Mouse (Mus musculus) liver, embryonic 13.5 days (tissue): ENCODE results near the gene Irf9. TPM values are rescaled to one million over a fixed set of nuclear protein-coding genes. Genes with fewer than 3 reads are reported as not detected.

Experiments
- ATAC-seq: fragments of 200-750 bp; cut with Nextera tagmentation; 2 replicates; pipeline ENCODE4 v1.8.0; 2017; ENCODE audit warnings: low read depth, mild to moderate bottlenecking, moderate number of reproducible peaks, moderate library complexity
- DNase-seq: peaks from one replicate; pipeline ENCODE4 v3.0.0; 2022
- H3K27ac ChIP-seq: fragments of 300-500 bp; sonication (generic); 2 replicates; pipeline ENCODE4 v1.5.1; 2015; ENCODE audit warnings: moderate library complexity, mild to moderate bottlenecking, inconsistent platforms
- H3K27me3 ChIP-seq: fragments of 300-500 bp; sonication (generic); 2 replicates; pipeline ENCODE4 v1.6.1; 2015; ENCODE audit warnings: mild to moderate bottlenecking, inconsistent platforms
- H3K36me3 ChIP-seq: fragments of 300-500 bp; sonication (generic); 2 replicates; pipeline ENCODE4 v1.6.1; 2015; ENCODE audit warnings: mild to moderate bottlenecking, inconsistent platforms
- H3K4me1 ChIP-seq: fragments of 300-500 bp; sonication (generic); replicated peaks from 2 replicates; pipeline ENCODE4 v1.6.1; 2015; ENCODE audit warnings: inconsistent platforms
- H3K4me2 ChIP-seq: fragments of 300-500 bp; sonication (generic); 2 replicates; pipeline ENCODE4 v1.6.1; 2015; ENCODE audit warnings: inconsistent platforms, mild to moderate bottlenecking, moderate library complexity
- H3K4me3 ChIP-seq: fragments of 300-500 bp; sonication (generic); replicated peaks from 2 replicates; pipeline ENCODE4 v1.5.1; 2015; ENCODE audit warnings: mild to moderate bottlenecking, inconsistent platforms
- H3K9ac ChIP-seq: fragments of 300-500 bp; sonication (generic); 2 replicates; pipeline ENCODE4 v1.6.1; 2015; ENCODE audit warnings: mild to moderate bottlenecking, inconsistent platforms
- H3K9me3 ChIP-seq: fragments of 300-500 bp; sonication (generic); replicated peaks from 2 replicates; pipeline ENCODE4 v1.6.1; 2016; ENCODE audit warnings: inconsistent platforms
- WGBS: fragments of 180-500 bp; shearing (Covaris S2); methylation state at CpG from one replicate; pipeline ENCODE4 v1.1.7; 2015; ENCODE audit not compliant: insufficient replicate concordance; 5-methylcytosine and 5-hydroxymethylcytosine counted together
- polyA plus RNA-seq: library from polyadenylated mRNA; unstranded; fragments of >200 nt; fragmentation: Nextera tagmentation; extraction: Ambion mirVana; gene quantifications from 2 replicates; pipeline ENCODE4 v1.2.1, GENCODE M21; 2015

Irf9 gene
- polyA plus RNA-seq, 1 experiment from 2014 or later: 14.8 TPM

GRCm38 (mm10) chr14:55617822-55618221, 14.5 kb downstream of the Irf9 start, which contains the start of gene Rec8:
Gene Rec8, plus strand, starts transcription at chr14:55618037.
- Histone ChIP-seq H3K4me1 (peaks cover 66% of the 10 kb centered on the region), H3K27ac (peak within 1 kb of the TSS; percentile 59), H3K4me2 (peak within 1 kb of the TSS; percentile 77), H3K9ac (peak within 1 kb of the TSS; percentile 62), H3K27me3 (no peaks in the 10 kb centered on the region), H3K9me3 (no peaks in the 10 kb centered on the region), H3K4me3 (peak within 1 kb of the TSS; percentile 51), H3K36me3 (no peaks in the 10 kb centered on the region)
- DNase-seq (peak; percentile 39), ATAC-seq (peak; percentile 73)
- WGBS: 21% methylated on average over 21 of the region's 21 CpGs

GRCm38 (mm10) chr14:55618486-55619195, 15.3 kb downstream of the Irf9 start:
- peaks cover 57% of the 10 kb centered on the region for H3K4me1 ChIP-seq
- H3K9ac ChIP-seq: peak overlapping the region; percentile 62
- no peaks in the 10 kb centered on the region for H3K27me3 ChIP-seq
- peak overlapping the region; percentile 47 for H3K27ac ChIP-seq
- ATAC-seq (peak; percentile 56), DNase-seq (peak; percentile 66)
- H3K36me3 ChIP-seq: no peaks in the 10 kb centered on the region
- WGBS: 17% methylated on average over 22 of the region's 22 CpGs
- peak overlapping the region; percentile 77 for H3K4me2 ChIP-seq
- H3K9me3 ChIP-seq: no peaks in the 10 kb centered on the region
- peak overlapping the region; percentile 51 for H3K4me3 ChIP-seq

- peaks cover 94% of the 10 kb centered on the region for H3K36me3 ChIP-seq
Observed at GRCm38 (mm10) chr14:55628077-55628827, 24.9 kb downstream of the Irf9 start.

GRCm38 (mm10) chr14:55629312-55629711, 25.9 kb downstream of the Irf9 start:
- 42% methylated on average over 5 of the region's 5 CpGs for WGBS
- Histone ChIP-seq H3K9ac (no peak overlapping the region), H3K27me3 (no peaks in the 10 kb centered on the region), H3K4me2 (no peak overlapping the region), H3K4me1 (peaks cover 22% of the 10 kb centered on the region), H3K27ac (no peak overlapping the region), H3K4me3 (no peak overlapping the region), H3K9me3 (no peaks in the 10 kb centered on the region), H3K36me3 (peaks cover 99% of the 10 kb centered on the region)
- peak; percentile 40 for DNase-seq
- ATAC-seq: no peak

More at GRCm38 (mm10) chr14:55628077-55628827, 24.9 kb downstream of the Irf9 start:
- peak; percentile 55 for ATAC-seq
- Histone ChIP-seq H3K4me3 (no peak overlapping the region), H3K9ac (no peak overlapping the region), H3K4me2 (no peak overlapping the region), H3K4me1 (peaks cover 17% of the 10 kb centered on the region), H3K27me3 (no peaks in the 10 kb centered on the region), H3K27ac (no peak overlapping the region; the same call in 1 of the 2 replicates), H3K9me3 (no peaks in the 10 kb centered on the region)
- no peak for DNase-seq
- 73% methylated on average over 27 of the region's 27 CpGs for WGBS

- H3K9ac ChIP-seq: peak overlapping the region; percentile 76
- peak overlapping the region; percentile 70 for H3K4me3 ChIP-seq
- H3K27ac ChIP-seq: peak overlapping the region; percentile 67
- peak; percentile 39 for ATAC-seq
- no peaks in the 10 kb centered on the region for H3K9me3 ChIP-seq
- peak overlapping the region; percentile 96 for H3K4me2 ChIP-seq
- 3% methylated on average over 23 of the region's 23 CpGs for WGBS
- peaks cover 27% of the 10 kb centered on the region for H3K4me1 ChIP-seq
- H3K27me3 ChIP-seq: no peaks in the 10 kb centered on the region
- DNase-seq: no peak
- peaks cover 83% of the 10 kb centered on the region for H3K36me3 ChIP-seq
Observed at GRCm38 (mm10) chr14:55634874-55635522, 31.6 kb downstream of the Irf9 start.

GRCm38 (mm10) chr14:55635523-55636007, 32.2 kb downstream of the Irf9 start, which contains the start of gene Ipo4:
Gene Ipo4, minus strand, starts transcription at chr14:55635957.
- Histone ChIP-seq H3K4me1 (peaks cover 32% of the 10 kb centered on the region), H3K4me3 (peak within 1 kb of the TSS; percentile 70), H3K9ac (peak within 1 kb of the TSS; percentile 76), H3K27me3 (no peaks in the 10 kb centered on the region), H3K9me3 (no peaks in the 10 kb centered on the region), H3K4me2 (peak within 1 kb of the TSS; percentile 96), H3K36me3 (peaks cover 83% of the 10 kb centered on the region), H3K27ac (peak within 1 kb of the TSS; percentile 67)
- peak; percentile 68 for DNase-seq
- 1% methylated on average over 33 of the region's 33 CpGs for WGBS
- ATAC-seq: peak; percentile 79

- Histone ChIP-seq H3K4me1 (peaks cover 52% of the 10 kb centered on the region), H3K9me3 (no peaks in the 10 kb centered on the region), H3K9ac (no peak within 1 kb of the TSS), H3K36me3 (peaks cover 73% of the 10 kb centered on the region), H3K4me2 (no peak within 1 kb of the TSS), H3K27me3 (no peaks in the 10 kb centered on the region), H3K4me3 (no peak within 1 kb of the TSS), H3K27ac (no peak within 1 kb of the TSS; the same call in 1 of the 2 replicates)
- WGBS: 92% methylated on average over 9 of the region's 9 CpGs
- DNase-seq (no peak), ATAC-seq (no peak)
Observed at GRCm38 (mm10) chr14:55637795-55638194, 34.4 kb downstream of the Irf9 start, which contains the start of gene Gm49378. Gene Gm49378, minus strand, starts transcription at chr14:55637895.

GRCm38 (mm10) chr14:55640816-55641215, 37.4 kb downstream of the Irf9 start:
- Histone ChIP-seq H3K4me3 (no peak overlapping the region), H3K27me3 (no peaks in the 10 kb centered on the region), H3K4me2 (no peak overlapping the region), H3K27ac (no peak overlapping the region), H3K36me3 (peaks cover 59% of the 10 kb centered on the region), H3K4me1 (peaks cover 50% of the 10 kb centered on the region), H3K9ac (no peak overlapping the region), H3K9me3 (no peaks in the 10 kb centered on the region)
- WGBS: 94% methylated on average over 14 of the region's 14 CpGs
- ATAC-seq (no peak), DNase-seq (no peak)

- Histone ChIP-seq H3K27ac (no peak overlapping the region), H3K27me3 (no peaks in the 10 kb centered on the region), H3K9ac (no peak overlapping the region), H3K4me1 (peaks cover 51% of the 10 kb centered on the region), H3K4me2 (peak overlapping the region; percentile 88), H3K4me3 (peak overlapping the region; percentile 86; the same call in 1 of the 2 replicates), H3K9me3 (no peaks in the 10 kb centered on the region), H3K36me3 (peaks cover 59% of the 10 kb centered on the region)
- no peak for ATAC-seq
- 86% methylated on average over 13 of the region's 13 CpGs for WGBS
- DNase-seq: no peak
Observed at GRCm38 (mm10) chr14:55641291-55641690, 37.9 kb downstream of the Irf9 start.

- Histone ChIP-seq H3K9me3 (no peaks in the 10 kb centered on the region), H3K4me2 (peak overlapping the region; percentile 88), H3K27me3 (no peaks in the 10 kb centered on the region), H3K4me1 (peaks cover 53% of the 10 kb centered on the region), H3K4me3 (peak overlapping the region; percentile 86), H3K27ac (peak overlapping the region; percentile 90), H3K36me3 (peaks cover 50% of the 10 kb centered on the region), H3K9ac (peak overlapping the region; percentile 97)
- 16% methylated on average over 8 of the region's 8 CpGs for WGBS
- ATAC-seq (peak; percentile 11; the same call in 1 of the 2 replicates), DNase-seq (no peak)
Observed at GRCm38 (mm10) chr14:55642679-55643059, 39.3 kb downstream of the Irf9 start.
